Mouse (Mus musculus) lung, postnatal 0 days (tissue): ENCODE measurements around the gene Il17c. TPM values are rescaled to one million over a fixed set of nuclear protein-coding genes. Genes with fewer than 3 reads are reported as not detected.
A peak's percentile ranks its signal among the peaks of the same experiment; 100 is the strongest.

Source experiments
- ATAC-seq: fragments of 200-750 bp; cut with Nextera tagmentation; 2 replicates; pipeline ENCODE4 v1.8.0; 2017; ENCODE audit warnings: moderate library complexity
- DNase-seq: peaks from one replicate; pipeline ENCODE4 v3.0.0-alpha.2; 2016; ENCODE audit warnings: low spot score
- H3K27ac ChIP-seq: fragments of 300-500 bp; sonication (generic); 2 replicates; pipeline ENCODE4 v1.5.1; 2014; ENCODE audit warnings: antibody characterized with exemption, mild to moderate bottlenecking, low read length, mixed read lengths
- H3K27me3 ChIP-seq: fragments of 300-500 bp; sonication (generic); replicated peaks from 2 replicates; pipeline ENCODE4 v1.6.1; 2014; ENCODE audit warnings: low read length, mixed read lengths; ENCODE audit not compliant: insufficient read depth
- H3K36me3 ChIP-seq: fragments of 300-500 bp; sonication (generic); 2 replicates; pipeline ENCODE4 v1.6.1; 2014; ENCODE audit warnings: low read length, mixed read lengths; ENCODE audit not compliant: insufficient read depth
- H3K4me1 ChIP-seq: fragments of 300-500 bp; sonication (generic); 2 replicates; pipeline ENCODE4 v1.6.1; 2014; ENCODE audit warnings: antibody characterized with exemption, low read depth, low read length, mixed read lengths; ENCODE audit not compliant: insufficient read depth
- H3K4me2 ChIP-seq: fragments of 300-500 bp; sonication (generic); replicated peaks from 2 replicates; pipeline ENCODE4 v1.6.1; 2014; ENCODE audit warnings: low read depth, mild to moderate bottlenecking, low read length, moderate library complexity, mixed read lengths
- H3K4me3 ChIP-seq: fragments of 300-500 bp; sonication (generic); 2 replicates; pipeline ENCODE4 v1.5.1; 2014; ENCODE audit warnings: low read depth, low read length
- H3K9ac ChIP-seq: fragments of 300-500 bp; sonication (generic); replicated peaks from 2 replicates; pipeline ENCODE4 v1.6.1; 2014; ENCODE audit warnings: low read depth, mild to moderate bottlenecking
- H3K9me3 ChIP-seq: fragments of 300-500 bp; sonication (generic); 2 replicates; pipeline ENCODE4 v1.6.1; 2016; ENCODE audit warnings: low read length, mixed read lengths
- CTCF ChIP-seq: IDR thresholded peaks from 2 replicates; pipeline ENCODE4 v1.5.1; 2016; ENCODE audit warnings: antibody characterized with exemption, mild to moderate bottlenecking
- EP300 ChIP-seq: IDR thresholded peaks from 2 replicates; pipeline ENCODE4 v1.6.1; 2016; ENCODE audit warnings: antibody characterized with exemption, mild to moderate bottlenecking, control low read depth
- WGBS: fragments of 180-500 bp; shearing (Covaris S2); extraction: QIAGEN DNeasy Blood & Tissue Kit; methylation state at CpG from one replicate; pipeline ENCODE4 v1.1.7; 2014; 5-methylcytosine and 5-hydroxymethylcytosine counted together
- polyA plus RNA-seq: library from polyadenylated mRNA; unstranded; fragments of >200 nt; fragmentation: Nextera tagmentation; extraction: Ambion mirVana; gene quantifications from 2 replicates; pipeline ENCODE4 v1.2.1, GENCODE M21; 2015

Il17c gene
- polyA plus RNA-seq, 1 experiment from 2014 or later = not detected

- TF ChIP-seq EP300 (no peak), CTCF (no peak)
- ATAC-seq (no peak), DNase-seq (no peak)
- Histone ChIP-seq H3K9me3 (no peaks in the 10 kb centered on the region), H3K9ac (no peak overlapping the region), H3K27ac (no peak overlapping the region), H3K27me3 (no peaks in the 10 kb centered on the region), H3K4me3 (no peak overlapping the region), H3K36me3 (no peaks in the 10 kb centered on the region), H3K4me1 (no peaks in the 10 kb centered on the region), H3K4me2 (no peak overlapping the region)
- WGBS = 69% methylated on average over 7 of the region's 7 CpGs
Observed at GRCm38 (mm10) chr8:122451161-122451703, 29.4 kb downstream of the Il17c start.

GRCm38 (mm10) chr8:122452154-122452553, 30.3 kb downstream of the Il17c start:
- WGBS = 87% methylated on average over 10 of the region's 10 CpGs
- DNase-seq = no peak
- Histone ChIP-seq H3K4me3 (no peak overlapping the region), H3K36me3 (no peaks in the 10 kb centered on the region), H3K27ac (no peak overlapping the region), H3K9ac (no peak overlapping the region), H3K27me3 (no peaks in the 10 kb centered on the region), H3K4me1 (no peaks in the 10 kb centered on the region), H3K4me2 (no peak overlapping the region), H3K9me3 (no peaks in the 10 kb centered on the region)
- TF ChIP-seq CTCF (no peak), EP300 (no peak)
- no peak for ATAC-seq

GRCm38 (mm10) chr8:122454409-122454808, 32.6 kb downstream of the Il17c start:
- ATAC-seq (no peak), DNase-seq (no peak)
- whole genome bisulfite sequencing = 60% methylated on average over 6 of the region's 6 CpGs
- H3K9ac ChIP-seq = no peak overlapping the region
- H3K4me1 ChIP-seq = no peaks in the 10 kb centered on the region
- H3K4me2 ChIP-seq = no peak overlapping the region
- TF ChIP-seq EP300 = no peak
- no peak for TF ChIP-seq CTCF
- no peak overlapping the region for H3K27ac ChIP-seq
- H3K9me3 ChIP-seq = no peaks in the 10 kb centered on the region
- no peaks in the 10 kb centered on the region for H3K36me3 ChIP-seq
- no peak overlapping the region for H3K4me3 ChIP-seq
- H3K27me3 ChIP-seq = 0 out of 2 replicates have a peak, but pooled peaks cover 8% of the 10 kb centered on the region

GRCm38 (mm10) chr8:122457171-122457570, 35.4 kb downstream of the Il17c start:
- H3K4me1 ChIP-seq = peaks cover 7% of the 10 kb centered on the region; the same call in 1 of the 2 replicates

GRCm38 (mm10) chr8:122459218-122459900, 37.5 kb downstream of the Il17c start:
- H3K27me3 ChIP-seq = peaks cover 20% of the 10 kb centered on the region; the same call in 1 of the 2 replicates

More at GRCm38 (mm10) chr8:122457171-122457570, 35.4 kb downstream of the Il17c start:
- no peak for DNase-seq
- Histone ChIP-seq H3K27me3 (peaks cover 20% of the 10 kb centered on the region; the same call in 1 of the 2 replicates), H3K9me3 (no peaks in the 10 kb centered on the region), H3K36me3 (no peaks in the 10 kb centered on the region), H3K4me2 (no peak overlapping the region), H3K9ac (no peak overlapping the region), H3K4me3 (no peak overlapping the region), H3K27ac (no peak overlapping the region)
- WGBS = 57% methylated on average over 11 of the region's 11 CpGs
- ATAC-seq = no peak
- TF ChIP-seq EP300 (no peak), CTCF (no peak)

GRCm38 (mm10) chr8:122459990-122460389, 38.2 kb downstream of the Il17c start:
- DNase-seq = no peak
- peak overlapping the region; percentile 49 for H3K4me2 ChIP-seq
- H3K4me3 ChIP-seq = no peak overlapping the region
- no peaks in the 10 kb centered on the region for H3K36me3 ChIP-seq
- H3K27me3 ChIP-seq = peaks cover 20% of the 10 kb centered on the region; the same call in 1 of the 2 replicates
- TF ChIP-seq EP300 (no peak), CTCF (no peak)
- no peak overlapping the region for H3K27ac ChIP-seq
- H3K9me3 ChIP-seq = no peaks in the 10 kb centered on the region
- ATAC-seq = no peak
- no peak overlapping the region for H3K9ac ChIP-seq
- WGBS = 22% methylated on average over 7 of the region's 7 CpGs
- H3K4me1 ChIP-seq = peaks cover 10% of the 10 kb centered on the region; the same call in 1 of the 2 replicates

More at GRCm38 (mm10) chr8:122459218-122459900, 37.5 kb downstream of the Il17c start:
- TF ChIP-seq CTCF = peak; percentile 59
- no peak for TF ChIP-seq EP300
- Histone ChIP-seq H3K36me3 (no peaks in the 10 kb centered on the region), H3K27ac (no peak overlapping the region), H3K4me3 (no peak overlapping the region), H3K9ac (no peak overlapping the region), H3K4me1 (peaks cover 10% of the 10 kb centered on the region; the same call in 1 of the 2 replicates), H3K4me2 (no peak overlapping the region), H3K9me3 (no peaks in the 10 kb centered on the region)
- 47% methylated on average over 6 of the region's 6 CpGs for WGBS
- DNase-seq (peak; percentile 11), ATAC-seq (no peak)
